In genomic region chr12:70969485-70970184, GRCm38 (mm10) we compare ENCODE assay signal across 8 mouse cellular contexts. TPM values are rescaled to one million over a fixed set of nuclear protein-coding genes. Genes with fewer than 3 reads are reported as not detected.
DNase-seq lines count a peak whose midpoint lies in the region; ATAC-seq and TF ChIP-seq lines count a peak whose summit lies in the region.

No protein-coding gene starts in this region.

- H3K9ac ChIP-seq in forebrain, embryonic 14.5 days (ENCODE audit: low read length), result no peak overlapping the region
- H3K9ac ChIP-seq in lung, embryonic 15.5 days, result no peak overlapping the region

- peak; percentile 30 for ATAC-seq in G1E (ENCODE audit: extremely low read depth, insufficient number of reproducible peaks, low FRiP score, poor library complexity, severe bottlenecking)
- ATAC-seq in forebrain, embryonic 14.5 days, result peak; percentile 4; the same call in 1 of the 2 replicates
- ATAC-seq in lung, embryonic 15.5 days (ENCODE audit: borderline replicate concordance, extremely low read depth, low FRiP score, low TSS enrichment), result no peak

- H3K9me3 ChIP-seq in G1E (replicated peaks), result no peaks in the 10 kb centered on the region
- no peaks in the 10 kb centered on the region for H3K9me3 ChIP-seq in forebrain, embryonic 14.5 days (replicated peaks; ENCODE audit: control insufficient read depth, low read length)
- H3K9me3 ChIP-seq in hindbrain, embryonic 10.5 days, result no peaks in the 10 kb centered on the region
- H3K9me3 ChIP-seq in lung, embryonic 15.5 days, result no peaks in the 10 kb centered on the region

- peak overlapping the region; percentile 6; the same call in 1 of the 2 replicates for H3K27ac ChIP-seq in forebrain, embryonic 14.5 days (ENCODE audit: low read depth, low read length)
- peak overlapping the region; percentile 69 for H3K27ac ChIP-seq in hindbrain, embryonic 10.5 days
- peak overlapping the region; percentile 61; the same call in 1 of the 2 replicates for H3K27ac ChIP-seq in lung, embryonic 15.5 days
- peak overlapping the region; percentile 75; the same call in 1 of the 2 replicates for H3K27ac ChIP-seq in olfactory bulb, adult 2 months (ENCODE audit: insufficient read depth, low read depth, low read length)

- DNase-seq in G1E (ENCODE audit: low spot score), result peak; percentile 43
- peak; percentile 75 for DNase-seq in c-Kit-positive CD71-positive TER-119-negative erythroid progenitor cells, embryonic 14.5 days (ENCODE audit: low read depth)
- DNase-seq in forebrain, embryonic 14.5 days (ENCODE audit: low spot score), result peak; percentile 89
- DNase-seq in hindbrain, embryonic 10.5 days (ENCODE audit: low spot score), result peak; percentile 69
- peak; percentile 64 for DNase-seq in layer of hippocampus, adult 9-10 months (ENCODE audit: low spot score)
- peak; percentile 26 to 61 for DNase-seq in thymus, postnatal 10 days (ENCODE audit: low spot score in 2 of 2)

- TF ChIP-seq POLR2A in olfactory bulb, adult 2 months (IDR thresholded peaks at IDR 0.05; ENCODE audit: insufficient read depth, low read depth, low read length), result no peak

- no peaks in the 10 kb centered on the region for H3K36me3 ChIP-seq in G1E (replicated peaks)
- H3K36me3 ChIP-seq in forebrain, embryonic 14.5 days (ENCODE audit: control insufficient read depth, insufficient read depth, low read length), result 0 out of 2 replicates have a peak, but pooled peaks cover 3% of the 10 kb centered on the region
- no peaks in the 10 kb centered on the region for H3K36me3 ChIP-seq in hindbrain, embryonic 10.5 days
- 0 out of 2 replicates have a peak, but pooled peaks cover under 1% of the 10 kb centered on the region for H3K36me3 ChIP-seq in lung, embryonic 15.5 days

- 4% methylated on average over 17 of the region's 17 CpGs for WGBS in forebrain, embryonic 14.5 days
- 4% methylated on average over 17 of the region's 17 CpGs for WGBS in hindbrain, embryonic 10.5 days
- 5% methylated on average over 17 of the region's 17 CpGs for WGBS in lung, embryonic 15.5 days
- WGBS in olfactory bulb, adult 2 months, result 3% methylated on average over 17 of the region's 17 CpGs

- peak overlapping the region; percentile 36 for H3K4me2 ChIP-seq in forebrain, embryonic 14.5 days (ENCODE audit: low read length)
- peak overlapping the region; percentile 56 for H3K4me2 ChIP-seq in lung, embryonic 15.5 days

- H3K4me3 ChIP-seq in G1E (ENCODE audit: low read depth, low read length), result peak overlapping the region; percentile 44
- H3K4me3 ChIP-seq in forebrain, embryonic 14.5 days (ENCODE audit: low read depth, low read length), result peak overlapping the region; percentile 53
- peak overlapping the region; percentile 71 for H3K4me3 ChIP-seq in hindbrain, embryonic 10.5 days
- peak overlapping the region; percentile 41 for H3K4me3 ChIP-seq in lung, embryonic 15.5 days
- H3K4me3 ChIP-seq in olfactory bulb, adult 2 months (ENCODE audit: insufficient read depth, low read depth, low read length), result no peak overlapping the region

- no peaks in the 10 kb centered on the region for H3K27me3 ChIP-seq in G1E (ENCODE audit: insufficient read depth, low read length)
- H3K27me3 ChIP-seq in forebrain, embryonic 14.5 days (replicated peaks; ENCODE audit: control insufficient read depth, insufficient read depth, low read length), result no peaks in the 10 kb centered on the region
- H3K27me3 ChIP-seq in hindbrain, embryonic 10.5 days (ENCODE audit: insufficient read depth, poor library complexity, severe bottlenecking), result no peaks in the 10 kb centered on the region
- no peaks in the 10 kb centered on the region for H3K27me3 ChIP-seq in lung, embryonic 15.5 days

- peaks cover 27% of the 10 kb centered on the region for H3K4me1 ChIP-seq in G1E (ENCODE audit: insufficient read depth, low read depth, low read length)
- H3K4me1 ChIP-seq in forebrain, embryonic 14.5 days (ENCODE audit: control insufficient read depth, insufficient read depth, low read length), result no peaks in the 10 kb centered on the region
- peaks cover 11% of the 10 kb centered on the region for H3K4me1 ChIP-seq in hindbrain, embryonic 10.5 days (replicated peaks)
- H3K4me1 ChIP-seq in lung, embryonic 15.5 days, result peaks cover 12% of the 10 kb centered on the region; the same call in 1 of the 2 replicates
- H3K4me1 ChIP-seq in olfactory bulb, adult 2 months (ENCODE audit: control insufficient read depth, insufficient read depth, low read length), result 0 out of 2 replicates have a peak, but pooled peaks cover 3% of the 10 kb centered on the region

- peak; percentile 68 for TF ChIP-seq CTCF in G1E (IDR thresholded peaks at IDR 0.05; ENCODE audit: low read depth, low read length)
- TF ChIP-seq CTCF in olfactory bulb, adult 2 months (IDR thresholded peaks at IDR 0.05; ENCODE audit: insufficient read depth, low read depth, low read length), result no peak

RNA-seq across cellular contexts. Expression of gene Psma3, which starts 4.8 kb away (rescaled TPM):
- total RNA-seq in G1E (2014; fragmentation: Nextera tagmentation) (183 and 246 TPM in 2 replicates), G1E (2017) (341 and 392 TPM in 2 replicates)
- polyA plus RNA-seq in G1E (2012), result 16.7 and 25.5 TPM in 2 replicates
- 540 and 656 TPM in 2 replicates for polyA plus RNA-seq in forebrain, embryonic 14.5 days (2014; fragmentation: Nextera tagmentation; extraction: Ambion mirVana)
- polyA plus RNA-seq in hindbrain, embryonic 10.5 days (2016; fragmentation: Nextera tagmentation; extraction: Ambion mirVana), result 605 and 630 TPM in 2 replicates
- polyA plus RNA-seq in lung, embryonic 15.5 days (2015; fragmentation: Nextera tagmentation; extraction: Ambion mirVana), result 651 and 672 TPM in 2 replicates
- not detected in 2 replicates for polyA plus RNA-seq in olfactory bulb, adult 2 months (2012; ENCODE audit: insufficient read depth, insufficient read length, low replicate concordance, missing spikeins)

RNA-seq across cellular contexts. Expression of gene Actr10, which starts 32.0 kb away (rescaled TPM):
- total RNA-seq in G1E (2014; fragmentation: Nextera tagmentation) (113 and 139 TPM in 2 replicates), G1E (2017) (126 and 142 TPM in 2 replicates)
- polyA plus RNA-seq in G1E (2012), result 3.5 and 5.3 TPM in 2 replicates
- 335 and 376 TPM in 2 replicates for polyA plus RNA-seq in forebrain, embryonic 14.5 days (2014; fragmentation: Nextera tagmentation; extraction: Ambion mirVana)
- 210 and 229 TPM in 2 replicates for polyA plus RNA-seq in hindbrain, embryonic 10.5 days (2016; fragmentation: Nextera tagmentation; extraction: Ambion mirVana)
- 232 and 240 TPM in 2 replicates for polyA plus RNA-seq in lung, embryonic 15.5 days (2015; fragmentation: Nextera tagmentation; extraction: Ambion mirVana)
- 132 TPM in 1 of 2 replicates, not detected in the other for polyA plus RNA-seq in olfactory bulb, adult 2 months (2012; ENCODE audit: insufficient read depth, insufficient read length, low replicate concordance, missing spikeins)

RNA-seq across cellular contexts. Expression of gene Arid4a, which starts 46.2 kb away (rescaled TPM):
- total RNA-seq in G1E (2014; fragmentation: Nextera tagmentation) (55.4 and 57.4 TPM in 2 replicates), G1E (2017) (44.5 and 57.5 TPM in 2 replicates)
- polyA plus RNA-seq in G1E (2012), result 11.7 and 12.4 TPM in 2 replicates
- 34.1 and 48.5 TPM in 2 replicates for polyA plus RNA-seq in forebrain, embryonic 14.5 days (2014; fragmentation: Nextera tagmentation; extraction: Ambion mirVana)
- polyA plus RNA-seq in hindbrain, embryonic 10.5 days (2016; fragmentation: Nextera tagmentation; extraction: Ambion mirVana), result 21.6 and 27.5 TPM in 2 replicates
- 39.6 and 39.8 TPM in 2 replicates for polyA plus RNA-seq in lung, embryonic 15.5 days (2015; fragmentation: Nextera tagmentation; extraction: Ambion mirVana)
- not detected in 2 replicates for polyA plus RNA-seq in olfactory bulb, adult 2 months (2012; ENCODE audit: insufficient read depth, insufficient read length, low replicate concordance, missing spikeins)

Comparison
In these comparisons a context has a peak if more than half of its experiments do, and no peak if none do; other contexts are left out.
1. H3K27ac ChIP-seq: peak in every context shown above with its lines; median percentile 75 in olfactory bulb, adult 2 months; 69 in hindbrain, embryonic 10.5 days; 61 in lung, embryonic 15.5 days; 6 in forebrain, embryonic 14.5 days.